Mouse (Mus musculus): ENCODE data around the gene Gm49661.

DNA sequence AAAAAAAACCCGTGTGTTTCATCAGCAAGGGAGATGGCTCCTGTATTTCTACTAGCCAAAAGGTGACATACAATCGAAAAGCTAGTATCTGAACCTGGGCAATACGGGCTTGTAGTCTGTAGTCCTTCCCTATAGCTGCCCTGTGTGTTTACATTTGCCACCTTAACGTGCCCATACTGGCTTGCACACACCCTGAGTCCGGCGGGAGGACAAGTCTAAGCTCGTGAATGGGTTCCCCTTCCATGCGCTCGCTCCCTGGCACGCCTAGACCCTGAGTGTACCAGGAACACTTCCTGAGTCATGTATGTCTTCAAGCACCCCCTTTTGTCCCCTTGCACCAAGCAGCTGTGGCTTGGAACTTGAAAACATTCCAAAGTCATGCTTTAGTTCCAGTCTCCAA lies 47.5 kb upstream of the Gm49661 start:
- no peak for TF ChIP-seq CTCF (IDR thresholded peaks at IDR 0.05; ENCODE audit: control insufficient read depth, insufficient read depth, low read length)
- no peak for TF ChIP-seq POLR2A (IDR thresholded peaks at IDR 0.05; ENCODE audit: borderline replicate concordance, control insufficient read depth, low read depth, low read length)
